Mouse (Mus musculus) MEL (cell line): ENCODE measurements at regions not wholly inside any gene's neighbourhood (a gene's known extent, or its start where the extent isn't known, plus 50 kb on each side); places are given as distances from the start of the nearest gene placed in this dataset.

Experiments used
- DNase-seq: peaks from one replicate; pipeline ENCODE4 v3.0.0; 2011; ENCODE audit warnings: low read depth, low spot score
- H3K27ac ChIP-seq: 2 replicates; pipeline ENCODE4 v1.5.1; 2012; ENCODE audit warnings: low read depth, mild to moderate bottlenecking, control low read depth, low read length, moderate library complexity; ENCODE audit not compliant: control insufficient read depth
- H3K27me3 ChIP-seq, 2 experiments: fragments of 150-350 bp in 1 of 2; sonication (generic) in 1 of 2; 2 replicates each; pipeline ENCODE4 v1.6.1; 2012; ENCODE audit warnings: low read length in 2 of 2, mild to moderate bottlenecking in 2 of 2, improper control_type of control experiment in 1 of 2, moderate library complexity in 1 of 2; ENCODE audit not compliant: insufficient read depth in 2 of 2, control insufficient read depth in 1 of 2
- H3K36me3 ChIP-seq, 2 experiments: 2 replicates each; pipeline ENCODE4 v1.6.1; 2012 to 2014; ENCODE audit warnings: low read length in 2 of 2, improper control_type of control experiment in 1 of 2, inconsistent platforms in 1 of 2, mild to moderate bottlenecking in 1 of 2; ENCODE audit not compliant: insufficient read depth in 2 of 2, control insufficient read depth in 1 of 2
- H3K4me1 ChIP-seq, 2 experiments: fragments of 150-350 bp in 1 of 2; sonication (generic) in 1 of 2; 2 replicates each; pipeline ENCODE4 v1.6.1; 2012; ENCODE audit warnings: low read length in 2 of 2, improper control_type of control experiment in 1 of 2, mild to moderate bottlenecking in 1 of 2; ENCODE audit not compliant: insufficient read depth in 2 of 2, control insufficient read depth in 1 of 2
- H3K4me3 ChIP-seq, 2 experiments: fragments of 150-350 bp in 1 of 2; sonication (generic) in 1 of 2; 2 replicates each; pipeline ENCODE4 v1.5.1; 2012; ENCODE audit warnings: low read depth in 2 of 2, low read length in 2 of 2, mild to moderate bottlenecking in 2 of 2, moderate library complexity in 2 of 2, control low read depth in 1 of 2, improper control_type of control experiment in 1 of 2; ENCODE audit not compliant: control insufficient read depth in 1 of 2, insufficient read depth in 1 of 2
- H3K79me2 ChIP-seq: 2 replicates; pipeline ENCODE4 v1.6.1; 2012; ENCODE audit warnings: mild to moderate bottlenecking, low read length, moderate library complexity; ENCODE audit not compliant: control insufficient read depth, poor library complexity, insufficient read depth
- H3K9ac ChIP-seq: 2 replicates; pipeline ENCODE4 v1.6.1; 2012; ENCODE audit warnings: low read depth, mild to moderate bottlenecking, control low read depth, low read length, moderate library complexity; ENCODE audit not compliant: control insufficient read depth, poor library complexity, severe bottlenecking
- H3K9me3 ChIP-seq: fragments of 150-350 bp; sonication (generic); replicated peaks from 2 replicates; pipeline ENCODE4 v1.6.1; 2012; ENCODE audit warnings: mild to moderate bottlenecking, low read length, improper control_type of control experiment, moderate library complexity; ENCODE audit not compliant: insufficient read depth
- BHLHE40 ChIP-seq: IDR thresholded peaks from 2 replicates; pipeline ENCODE4 v1.6.1; 2012; ENCODE audit warnings: low read depth, mild to moderate bottlenecking, inconsistent platforms, low read length, improper control_type of control experiment, borderline replicate concordance
- CHD2 ChIP-seq: IDR thresholded peaks from 2 replicates; pipeline ENCODE4 v1.6.1; 2011; ENCODE audit warnings: low read length, improper control_type of control experiment
- CTCF ChIP-seq, 3 experiments: IDR thresholded peaks in 2 of 3; conservative IDR thresholded peaks in 1 of 3; 2 replicates each; pipeline ENCODE4 v1.5.1; 2011 to 2012; ENCODE audit warnings: low read length in 3 of 3, low read depth in 2 of 3, mild to moderate bottlenecking in 2 of 3, improper control_type of control experiment in 1 of 3, inconsistent platforms in 1 of 3, mixed read lengths in 1 of 3, moderate library complexity in 1 of 3; ENCODE audit not compliant: control insufficient read depth in 1 of 3, insufficient read depth in 1 of 3, poor library complexity in 1 of 3, severe bottlenecking in 1 of 3
- JUND ChIP-seq: IDR thresholded peaks from 2 replicates; pipeline ENCODE4 v1.6.1; 2011; ENCODE audit warnings: low read depth, mild to moderate bottlenecking, improper control_type of control experiment, low read length
- MAX ChIP-seq: IDR thresholded peaks from 2 replicates; pipeline ENCODE4 v1.6.1; 2011; ENCODE audit warnings: low read length, improper control_type of control experiment
- POLR2A ChIP-seq, 2 experiments: IDR thresholded peaks; 2 replicates each; pipeline ENCODE4 v1.6.1; 2011 to 2012; ENCODE audit warnings: low read length in 2 of 2, mild to moderate bottlenecking in 2 of 2, control low read depth in 1 of 2, improper control_type of control experiment in 1 of 2, low read depth in 1 of 2, moderate library complexity in 1 of 2; ENCODE audit not compliant: control insufficient read depth in 1 of 2, insufficient read depth in 1 of 2, poor library complexity in 1 of 2
- POLR2AphosphoS2 ChIP-seq: IDR thresholded peaks from 2 replicates; pipeline ENCODE4 v1.6.1; 2011; ENCODE audit warnings: low read length, improper control_type of control experiment
- POLR2AphosphoS5 ChIP-seq: IDR thresholded peaks from 2 replicates; pipeline ENCODE4 v1.6.1; 2012; ENCODE audit warnings: low read depth, borderline replicate concordance, mild to moderate bottlenecking, inconsistent platforms, low read length, moderate library complexity, mixed read lengths
- RAD21 ChIP-seq: IDR thresholded peaks from 2 replicates; pipeline ENCODE4 v1.6.1; 2011; ENCODE audit warnings: mild to moderate bottlenecking, low read depth, low read length, improper control_type of control experiment
- RCOR1 ChIP-seq: IDR thresholded peaks from 2 replicates; pipeline ENCODE4 v1.6.1; 2012; ENCODE audit warnings: low read depth, mild to moderate bottlenecking, inconsistent platforms, low read length, improper control_type of control experiment
- SMC3 ChIP-seq: IDR thresholded peaks from 2 replicates; pipeline ENCODE4 v1.6.1; 2011; ENCODE audit warnings: low read depth, low read length, improper control_type of control experiment
- TBP ChIP-seq: IDR thresholded peaks from 2 replicates; pipeline ENCODE4 v1.8.0; 2011; ENCODE audit warnings: low read depth, low read length, improper control_type of control experiment
- UBTF ChIP-seq: IDR thresholded peaks from 2 replicates; pipeline ENCODE4 v1.6.1; 2012; ENCODE audit warnings: low read depth, mild to moderate bottlenecking, inconsistent platforms, low read length, improper control_type of control experiment, moderate library complexity, borderline replicate concordance; ENCODE audit not compliant: insufficient read depth
- ZC3H11A ChIP-seq: IDR thresholded peaks from 2 replicates; pipeline ENCODE4 v1.6.1; 2012; ENCODE audit warnings: low read depth, mild to moderate bottlenecking, inconsistent platforms, low read length, improper control_type of control experiment
- ZKSCAN1 ChIP-seq: IDR thresholded peaks from 2 replicates; pipeline ENCODE4 v1.6.1; 2012; ENCODE audit warnings: low read depth, mild to moderate bottlenecking, inconsistent platforms, low read length, improper control_type of control experiment, moderate library complexity
- ZMIZ1 ChIP-seq: IDR thresholded peaks from 2 replicates; pipeline ENCODE4 v1.6.1; 2012; ENCODE audit warnings: low read depth, mild to moderate bottlenecking, inconsistent platforms, low read length, improper control_type of control experiment, moderate library complexity
- ZNF384 ChIP-seq: IDR thresholded peaks from 2 replicates; pipeline ENCODE4 v1.6.1; 2012; ENCODE audit warnings: low read depth, mild to moderate bottlenecking, inconsistent platforms, low read length, improper control_type of control experiment

DNA sequence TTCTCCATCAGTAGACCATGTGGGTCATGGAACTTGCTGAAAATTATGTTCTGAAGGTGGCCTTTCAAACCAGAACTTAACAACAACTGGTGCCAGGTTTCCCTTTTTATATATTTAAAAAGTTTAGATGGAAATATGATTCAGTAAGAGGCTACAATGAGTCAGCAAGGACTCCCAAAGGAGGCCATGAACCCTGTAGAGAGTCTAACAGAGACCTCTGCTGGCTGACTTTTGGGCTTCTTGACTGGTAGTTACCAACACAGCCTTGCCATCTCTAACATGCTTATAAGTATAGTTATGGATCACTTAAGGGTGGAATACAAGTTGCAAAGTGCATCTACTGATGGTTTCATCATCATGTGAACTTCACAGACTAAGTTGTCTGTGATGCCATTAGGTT lies 94.3 kb upstream of the Tle4 start:
- no peaks in the 10 kb centered on the region for H3K79me2 ChIP-seq
- no peak overlapping the region for H3K27ac ChIP-seq
- H3K27me3 ChIP-seq, result no peaks in the 10 kb centered on the region
- H3K4me3 ChIP-seq, result no peak overlapping the region
- no peak overlapping the region for H3K9ac ChIP-seq
- no peaks in the 10 kb centered on the region for H3K4me1 ChIP-seq
- no peak for TF ChIP-seq CHD2
- no peak for TF ChIP-seq TBP
- TF ChIP-seq POLR2AphosphoS2, result no peak
- peak; percentile 43 for TF ChIP-seq RAD21
- no peak for TF ChIP-seq JUND
- no peak for TF ChIP-seq MAX
- peak; percentile 33; the same call in 1 of the 2 replicates for TF ChIP-seq ZC3H11A
- no peak for TF ChIP-seq BHLHE40
- peak in 1 of 3 experiments; percentile 35; a peak in 2 of 6 replicates for TF ChIP-seq CTCF (IDR thresholded peaks at IDR 0.05 in 2 of 3, conservative IDR thresholded peaks at IDR 0.05 in 1 of 3; ENCODE audit: control insufficient read depth in 1 of 3, insufficient read depth in 1 of 3, low read depth in 2 of 3, low read length in 3 of 3, poor library complexity in 1 of 3, severe bottlenecking in 1 of 3)
- TF ChIP-seq SMC3, result peak; percentile 49
- no peak for TF ChIP-seq UBTF
- no peaks in the 10 kb centered on the region for H3K36me3 ChIP-seq
- no peaks in the 10 kb centered on the region for H3K9me3 ChIP-seq
- DNase-seq, result peak; percentile 24

DNA sequence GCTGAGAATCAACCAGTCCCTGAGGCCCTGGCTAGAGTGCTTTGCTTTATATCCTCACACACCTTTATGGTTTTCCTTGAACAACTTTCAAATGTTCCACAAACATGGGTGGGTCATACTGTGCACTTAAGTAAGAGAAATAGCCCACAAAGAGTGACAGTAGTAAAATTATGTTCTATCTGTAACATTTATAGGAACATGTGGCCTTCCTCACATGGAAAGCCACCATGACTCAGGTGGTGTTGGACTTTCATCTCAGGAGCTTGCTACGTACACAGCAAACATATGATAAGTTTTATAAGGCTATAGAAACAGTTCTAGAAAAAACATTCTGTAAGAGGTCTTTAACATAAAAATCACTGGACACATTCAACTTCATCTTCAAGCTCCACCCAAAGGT lies 87.8 kb upstream of the Tle4 start:
- Histone ChIP-seq H3K27ac (no peak overlapping the region), H3K4me3 (no peak overlapping the region), H3K9ac (no peak overlapping the region)
- no peak for TF ChIP-seq ZKSCAN1
- TF ChIP-seq JUND, result no peak
- TF ChIP-seq, all 39 proteins: peak for 0
- H3K9me3 ChIP-seq, result no peaks in the 10 kb centered on the region
- no peaks in the 10 kb centered on the region for H3K79me2 ChIP-seq
- H3K27me3 ChIP-seq, result no peaks in the 10 kb centered on the region
- no peak for DNase-seq
- no peaks in the 10 kb centered on the region for H3K36me3 ChIP-seq
- no peaks in the 10 kb centered on the region for H3K4me1 ChIP-seq

DNA sequence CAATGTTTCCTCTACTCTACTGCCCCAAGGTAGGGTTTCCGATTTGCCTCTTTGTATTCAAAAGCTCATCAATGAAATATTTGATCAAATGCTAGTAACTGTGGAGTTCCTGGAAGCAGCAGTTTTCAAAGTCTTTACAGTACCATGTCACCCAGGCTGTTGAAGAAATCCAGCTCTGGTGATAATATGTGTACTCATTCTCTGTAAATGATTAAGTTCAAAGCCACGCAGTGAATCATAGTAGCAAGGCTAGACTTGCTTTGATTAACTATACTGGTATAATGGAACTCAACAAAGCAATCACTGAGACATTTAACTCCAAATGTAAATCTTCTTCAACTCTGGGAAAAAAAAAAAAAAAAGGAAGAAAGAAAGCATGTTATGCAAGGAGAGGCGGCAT lies 86.8 kb upstream of the Tle4 start:
- no peak for TF ChIP-seq POLR2A (IDR thresholded peaks at IDR 0.05; ENCODE audit: control insufficient read depth in 1 of 2, insufficient read depth in 1 of 2, low read depth in 1 of 2, low read length in 2 of 2, poor library complexity in 1 of 2)
- no peak for TF ChIP-seq POLR2AphosphoS5
- no peak for TF ChIP-seq POLR2AphosphoS2
- no peak for TF ChIP-seq ZC3H11A
- TF ChIP-seq RCOR1, result no peak
- TF ChIP-seq ZMIZ1, result no peak
- TF ChIP-seq ZNF384, result no peak

More for the DNA sequence above, 86.8 kb upstream of the Tle4 start:
- no peaks in the 10 kb centered on the region for H3K4me1 ChIP-seq
- no peak overlapping the region for H3K4me3 ChIP-seq
- DNase-seq, result no peak
- no peaks in the 10 kb centered on the region for H3K27me3 ChIP-seq
- H3K27ac ChIP-seq, result no peak overlapping the region
- no peaks in the 10 kb centered on the region for H3K9me3 ChIP-seq
- no peaks in the 10 kb centered on the region for H3K36me3 ChIP-seq
- no peaks in the 10 kb centered on the region for H3K79me2 ChIP-seq
- no peak overlapping the region for H3K9ac ChIP-seq
